Mouse (Mus musculus): ENCODE measurements around the gene Mrpl34. TPM values are rescaled to one million over a fixed set of nuclear protein-coding genes. Genes with fewer than 3 reads are reported as not detected.

Gene Mrpl34
- polyA plus RNA-seq, 1 experiment from 2014 or later: 222 TPM

DNA sequence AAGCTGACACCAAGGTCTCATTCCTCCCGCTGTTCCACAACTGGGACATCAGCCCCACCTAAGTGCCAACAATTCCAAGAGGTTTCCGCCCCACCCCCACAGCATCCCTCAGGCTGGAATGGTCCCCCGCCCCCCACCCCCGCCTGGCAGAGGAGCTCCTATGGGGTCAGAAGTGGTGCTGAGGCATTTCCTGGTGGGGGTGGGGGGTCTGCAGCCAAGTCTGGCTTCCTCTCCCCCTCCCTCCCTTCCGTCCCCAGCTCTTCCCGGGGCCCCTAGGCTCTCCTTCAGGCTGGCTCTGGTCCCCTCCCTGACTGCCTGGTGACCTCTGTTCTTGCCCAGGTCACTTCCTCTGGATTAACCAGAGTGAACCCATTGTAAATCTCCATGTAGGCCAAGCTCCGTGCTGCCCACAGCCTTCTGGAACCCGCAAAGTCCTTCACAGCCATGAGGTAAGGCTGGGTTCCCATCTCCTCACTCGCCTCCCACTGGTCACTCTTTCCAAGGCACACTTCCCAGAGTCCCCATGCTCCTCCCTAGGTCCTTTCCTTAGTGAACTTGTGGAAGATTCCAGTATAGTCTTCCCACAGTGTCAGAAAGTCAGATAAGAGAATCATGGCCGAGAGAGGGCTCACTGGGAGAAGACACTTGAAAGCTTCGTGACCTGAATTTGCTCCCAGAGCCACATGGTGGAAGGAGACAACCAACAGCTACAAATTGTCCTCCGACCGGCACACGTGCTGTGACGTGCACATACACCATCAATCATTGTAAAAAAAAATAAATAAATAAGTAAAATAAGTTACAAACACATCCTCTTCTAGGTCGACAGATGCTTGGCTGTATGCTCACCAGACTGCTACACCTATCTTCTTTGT, 34.3 kb downstream of the Mrpl34 start:
- H3K4me1 ChIP-seq (replicated peaks): peaks cover 29% of the 10 kb centered on the region
- peaks cover 3% of the 10 kb centered on the region; the same call in 1 of the 2 replicates for H3K27me3 ChIP-seq
- no peak overlapping the region for H3K4me2 ChIP-seq
- ATAC-seq (ENCODE audit: low FRiP score): no peak
- H3K36me3 ChIP-seq: peaks cover 2% of the 10 kb centered on the region
- 46% methylated on average over 16 of the region's 16 CpGs for WGBS
- no peak overlapping the region for H3K4me3 ChIP-seq
- no peaks in the 10 kb centered on the region for H3K9me3 ChIP-seq
- H3K9ac ChIP-seq: no peak overlapping the region
- no peak overlapping the region for H3K27ac ChIP-seq

GRCm38 (mm10) chr8:71504349-71504748, 39.6 kb downstream of the Mrpl34 start:
- Histone ChIP-seq H3K9me3 (no peaks in the 10 kb centered on the region), H3K4me3 (no peak overlapping the region), H3K27me3 (peaks cover 48% of the 10 kb centered on the region), H3K9ac (no peak overlapping the region), H3K4me2 (no peak overlapping the region), H3K4me1 (replicated peaks) (peaks cover 16% of the 10 kb centered on the region), H3K36me3 (no peaks in the 10 kb centered on the region), H3K27ac (no peak overlapping the region)
- 91% methylated on average over 4 of the region's 4 CpGs for WGBS
- ATAC-seq (ENCODE audit: low FRiP score): no peak

GRCm38 (mm10) chr8:71505326-71505725, 40.6 kb downstream of the Mrpl34 start:
- Histone ChIP-seq H3K9me3 (no peaks in the 10 kb centered on the region), H3K4me3 (no peak overlapping the region), H3K4me2 (no peak overlapping the region), H3K36me3 (no peaks in the 10 kb centered on the region), H3K9ac (no peak overlapping the region), H3K4me1 (replicated peaks) (peaks cover 16% of the 10 kb centered on the region), H3K27ac (no peak overlapping the region), H3K27me3 (peaks cover 57% of the 10 kb centered on the region)
- ATAC-seq (ENCODE audit: low FRiP score): no peak
- 88% methylated on average over 4 of the region's 4 CpGs for WGBS

DNA sequence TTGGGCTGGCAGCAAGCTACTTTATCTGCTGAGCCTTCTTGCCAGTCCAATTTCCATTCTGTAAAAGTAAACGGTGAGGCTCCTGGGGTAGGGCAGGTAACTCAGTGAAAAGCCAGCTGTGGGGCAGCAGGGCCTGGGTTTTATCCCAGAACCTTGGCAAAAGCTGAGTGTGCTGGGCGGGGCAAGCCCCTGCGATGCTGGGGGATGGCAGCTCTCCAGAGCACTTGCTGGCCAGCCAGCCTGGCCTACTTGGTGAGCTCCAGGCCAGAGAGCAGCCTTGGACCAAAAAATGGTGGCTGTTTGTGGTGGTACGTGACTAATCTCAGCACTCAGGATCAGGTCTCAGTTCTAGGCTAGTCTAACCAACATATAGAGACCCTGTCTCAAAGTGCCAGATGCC, 41.2 kb downstream of the Mrpl34 start:
- H3K4me3 ChIP-seq: no peak overlapping the region
- H3K36me3 ChIP-seq: no peaks in the 10 kb centered on the region
- 83% methylated on average over 4 of the region's 4 CpGs for WGBS
- no peak for ATAC-seq (ENCODE audit: low FRiP score)
- no peak overlapping the region for H3K4me2 ChIP-seq
- H3K27ac ChIP-seq: no peak overlapping the region
- no peaks in the 10 kb centered on the region for H3K9me3 ChIP-seq
- no peak overlapping the region for H3K9ac ChIP-seq
- peaks cover 16% of the 10 kb centered on the region for H3K4me1 ChIP-seq (replicated peaks)
- peaks cover 64% of the 10 kb centered on the region for H3K27me3 ChIP-seq

- peaks cover 16% of the 10 kb centered on the region for H3K4me1 ChIP-seq (replicated peaks)
- H3K27ac ChIP-seq: no peak overlapping the region
- no peaks in the 10 kb centered on the region for H3K9me3 ChIP-seq
- H3K9ac ChIP-seq: peak overlapping the region; percentile 70
- WGBS: under 1% methylated on average over 58 of the region's 61 CpGs
- H3K4me3 ChIP-seq: peak overlapping the region; percentile 44
- H3K27me3 ChIP-seq: peaks cover 74% of the 10 kb centered on the region
- H3K36me3 ChIP-seq: no peaks in the 10 kb centered on the region
- peak; percentile 79 for ATAC-seq (ENCODE audit: low FRiP score)
- peak overlapping the region; percentile 70 for H3K4me2 ChIP-seq
These were observed 42.9 kb downstream of the Mrpl34 start for GRCm38 (mm10) chr8:71507589-71508104.

DNA sequence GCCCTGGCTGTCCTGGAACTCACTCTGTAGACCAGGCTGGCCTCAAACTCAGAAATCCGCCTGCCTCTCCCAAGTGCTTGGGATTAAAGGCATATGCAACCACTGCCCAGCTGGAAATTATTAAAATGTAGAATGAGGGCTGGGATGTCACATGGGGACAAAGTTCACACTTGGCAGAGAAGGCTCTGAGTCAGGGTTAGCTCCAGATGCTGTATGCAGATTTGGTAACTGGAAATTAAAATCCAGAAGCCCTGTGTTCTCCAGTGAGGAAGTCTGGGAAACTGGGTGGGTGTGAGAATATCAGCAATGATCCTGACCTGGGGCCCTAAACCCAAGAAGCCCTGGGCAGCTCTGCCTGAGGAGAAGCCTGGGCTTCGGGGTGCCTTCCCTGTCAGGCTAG, 44.6 kb downstream of the Mrpl34 start:
- Histone ChIP-seq H3K9ac (no peak overlapping the region), H3K4me1 (replicated peaks) (peaks cover 16% of the 10 kb centered on the region), H3K27me3 (peaks cover 74% of the 10 kb centered on the region), H3K4me2 (no peak overlapping the region), H3K36me3 (no peaks in the 10 kb centered on the region), H3K27ac (no peak overlapping the region), H3K9me3 (no peaks in the 10 kb centered on the region), H3K4me3 (no peak overlapping the region)
- no peak for ATAC-seq (ENCODE audit: low FRiP score)
- 70% methylated on average over 2 of the region's 2 CpGs for WGBS

DNA sequence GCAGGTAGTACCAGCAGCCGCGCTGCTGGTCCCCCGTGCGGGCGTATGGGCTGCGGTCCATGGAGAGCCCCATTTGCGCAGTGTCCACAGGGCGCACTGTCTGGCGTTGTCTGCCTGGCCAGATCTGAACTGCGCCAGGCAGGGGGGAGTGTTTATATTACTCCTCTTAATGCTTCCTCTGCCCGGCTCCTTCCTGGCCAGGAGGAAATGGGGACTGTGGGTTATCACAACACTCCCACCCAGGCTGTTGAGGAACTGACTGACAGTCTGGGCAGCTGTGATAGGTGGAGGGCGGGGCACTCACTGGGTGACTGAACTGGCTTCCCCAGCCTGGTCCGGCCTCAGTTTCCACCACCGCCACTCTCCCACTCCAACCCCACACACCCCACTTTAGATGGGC, 46.9 kb downstream of the Mrpl34 start, which contains the start of gene Plvap:
Plvap (minus strand) TSS at position 109 of the 400 bp plus-strand sequence.
- no peak within 1 kb of the TSS for H3K4me3 ChIP-seq
- 70% methylated on average over 14 of the region's 14 CpGs for WGBS
- H3K9me3 ChIP-seq: no peaks in the 10 kb centered on the region
- no peaks in the 10 kb centered on the region for H3K36me3 ChIP-seq
- peaks cover 52% of the 10 kb centered on the region for H3K27me3 ChIP-seq
- H3K27ac ChIP-seq: no peak within 1 kb of the TSS
- H3K4me2 ChIP-seq: no peak within 1 kb of the TSS
- peaks cover 16% of the 10 kb centered on the region for H3K4me1 ChIP-seq (replicated peaks)
- no peak within 1 kb of the TSS for H3K9ac ChIP-seq
- no peak for ATAC-seq (ENCODE audit: low FRiP score)

DNA sequence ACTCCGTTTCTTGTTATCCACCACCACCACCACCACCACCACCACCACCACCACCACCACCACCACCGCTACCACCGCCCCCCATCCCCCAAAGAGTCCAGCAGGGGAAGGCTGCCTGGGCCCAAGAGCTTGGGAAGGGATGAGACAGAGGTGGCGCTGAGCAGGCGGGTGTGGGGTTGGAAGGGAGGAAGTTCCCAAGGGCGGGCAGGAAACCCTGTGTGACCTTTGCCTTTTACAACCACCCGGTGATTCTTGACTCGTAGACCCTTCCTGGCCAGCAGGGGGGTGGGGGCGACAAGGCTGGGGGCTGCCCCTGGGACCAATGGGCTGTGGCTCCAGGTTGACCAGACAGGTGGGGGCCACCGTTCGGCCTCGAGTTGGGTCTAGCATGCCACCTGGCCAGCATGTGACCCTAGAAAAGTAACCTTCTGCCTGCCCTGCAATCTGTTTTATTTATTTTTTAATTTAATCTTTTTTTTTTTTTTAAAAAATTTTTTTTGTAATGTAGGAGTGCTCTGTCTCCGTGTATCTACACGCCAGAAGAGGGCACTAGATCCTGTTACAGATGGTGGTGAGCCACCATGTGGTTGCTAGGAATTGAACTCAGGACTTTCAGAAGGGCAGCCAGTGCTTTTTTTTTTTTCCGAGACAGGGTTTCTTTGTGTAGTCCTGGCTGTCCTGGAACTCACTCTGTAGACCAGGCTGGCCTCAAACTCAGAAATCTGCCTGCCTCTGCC, 48.4 kb downstream of the Mrpl34 start:
- H3K9me3 ChIP-seq: no peaks in the 10 kb centered on the region
- H3K36me3 ChIP-seq: no peaks in the 10 kb centered on the region
- WGBS: 77% methylated on average over 15 of the region's 15 CpGs
- H3K4me3 ChIP-seq: no peak overlapping the region
- no peak for ATAC-seq (ENCODE audit: low FRiP score)
- H3K9ac ChIP-seq: no peak overlapping the region
- H3K27me3 ChIP-seq: peaks cover 36% of the 10 kb centered on the region
- peaks cover 12% of the 10 kb centered on the region for H3K4me1 ChIP-seq (replicated peaks)
- H3K4me2 ChIP-seq: no peak overlapping the region
- no peak overlapping the region for H3K27ac ChIP-seq

DNA sequence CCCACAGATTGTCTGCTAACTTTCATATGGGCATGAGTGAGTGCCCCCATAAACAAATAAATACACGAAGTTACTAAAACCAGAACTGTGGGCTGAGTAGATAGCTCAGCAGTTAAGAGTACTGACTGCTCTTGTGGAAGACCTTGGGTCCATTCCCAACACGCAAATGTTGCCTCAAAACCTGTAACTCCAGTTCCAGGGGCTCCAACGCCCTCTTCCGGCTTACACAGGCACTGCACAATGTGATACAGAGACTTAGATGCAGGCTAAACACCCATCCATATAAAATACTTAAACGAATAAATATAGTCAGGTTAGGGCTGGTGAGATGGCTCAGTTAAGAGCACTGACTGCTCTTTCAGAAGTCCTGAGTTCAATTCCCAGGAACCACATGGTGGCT, 50.3 kb downstream of the Mrpl34 start:
- WGBS: 74% methylated on average over 5 of the region's 5 CpGs
- Histone ChIP-seq H3K27ac (no peak overlapping the region), H3K9me3 (no peaks in the 10 kb centered on the region), H3K4me1 (replicated peaks) (peaks cover 11% of the 10 kb centered on the region; the same call in 1 of the 2 replicates), H3K4me3 (no peak overlapping the region), H3K36me3 (no peaks in the 10 kb centered on the region), H3K4me2 (no peak overlapping the region), H3K27me3 (peaks cover 19% of the 10 kb centered on the region), H3K9ac (no peak overlapping the region)
- no peak for ATAC-seq (ENCODE audit: low FRiP score)

Other genes with a start within 250 kb of the Mrpl34 start
- gene Myo9b, start 192.2 kb upstream of the Mrpl34 start, polyA plus RNA-seq (2015; fragmentation: Nextera tagmentation; extraction: Ambion mirVana): 16.4 and 18.5 TPM in 2 replicates
- 58.2 and 58.7 TPM in 2 replicates for gene Haus8, start 192.0 kb upstream of the Mrpl34 start, polyA plus RNA-seq (2015; fragmentation: Nextera tagmentation; extraction: Ambion mirVana)
- gene Use1, start 98.1 kb upstream of the Mrpl34 start, polyA plus RNA-seq (2015; fragmentation: Nextera tagmentation; extraction: Ambion mirVana): 109 and 112 TPM in 2 replicates
- 4.6 and 6.2 TPM in 2 replicates for gene Ocel1, start 93.7 kb upstream of the Mrpl34 start, polyA plus RNA-seq (2015; fragmentation: Nextera tagmentation; extraction: Ambion mirVana)
- 20.2 and 21.3 TPM in 2 replicates for gene Nr2f6, start 83.0 kb upstream of the Mrpl34 start, polyA plus RNA-seq (2015; fragmentation: Nextera tagmentation; extraction: Ambion mirVana)
- gene Ushbp1, start 69.2 kb upstream of the Mrpl34 start, polyA plus RNA-seq (2015; fragmentation: Nextera tagmentation; extraction: Ambion mirVana): 6.2 and 7.1 TPM in 2 replicates
- gene Babam1, start 68.1 kb upstream of the Mrpl34 start, polyA plus RNA-seq (2015; fragmentation: Nextera tagmentation; extraction: Ambion mirVana): 83.3 and 90.9 TPM in 2 replicates
- gene Ankle1, start 58.9 kb upstream of the Mrpl34 start, polyA plus RNA-seq (2015; fragmentation: Nextera tagmentation; extraction: Ambion mirVana): 9.5 and 10.3 TPM in 2 replicates
- gene Abhd8, start 1.3 kb upstream of the Mrpl34 start, polyA plus RNA-seq (2015; fragmentation: Nextera tagmentation; extraction: Ambion mirVana): 127 and 136 TPM in 2 replicates
- 212 and 214 TPM in 2 replicates for gene Dda1, start 4.2 kb downstream of the Mrpl34 start, polyA plus RNA-seq (2015; fragmentation: Nextera tagmentation; extraction: Ambion mirVana)
- gene Ano8, start 21.0 kb downstream of the Mrpl34 start, polyA plus RNA-seq (2015; fragmentation: Nextera tagmentation; extraction: Ambion mirVana): 6.6 and 7.1 TPM in 2 replicates
- gene Gtpbp3, start 23.1 kb downstream of the Mrpl34 start, polyA plus RNA-seq (2015; fragmentation: Nextera tagmentation; extraction: Ambion mirVana): 13.7 and 14.3 TPM in 2 replicates
- gene Plvap, start 46.8 kb downstream of the Mrpl34 start, polyA plus RNA-seq (2015; fragmentation: Nextera tagmentation; extraction: Ambion mirVana): 13.8 and 14.0 TPM in 2 replicates
- 0.31 and 0.49 TPM in 2 replicates for gene Ccdc194, start 60.8 kb downstream of the Mrpl34 start, polyA plus RNA-seq (2015; fragmentation: Nextera tagmentation; extraction: Ambion mirVana)
- 16.0 and 17.2 TPM in 2 replicates for gene Bst2, start 72.5 kb downstream of the Mrpl34 start, polyA plus RNA-seq (2015; fragmentation: Nextera tagmentation; extraction: Ambion mirVana)
- 55.3 and 59.6 TPM in 2 replicates for gene Mvb12a, start 78.0 kb downstream of the Mrpl34 start, polyA plus RNA-seq (2015; fragmentation: Nextera tagmentation; extraction: Ambion mirVana)
- 0.19 TPM in 1 of 2 replicates, not detected in the other for gene Tmem221, start 93.9 kb downstream of the Mrpl34 start, polyA plus RNA-seq (2015; fragmentation: Nextera tagmentation; extraction: Ambion mirVana)
- not detected in 2 replicates for gene Nxnl1, start 101.6 kb downstream of the Mrpl34 start, polyA plus RNA-seq (2015; fragmentation: Nextera tagmentation; extraction: Ambion mirVana)
- gene Slc27a1, start 103.9 kb downstream of the Mrpl34 start, polyA plus RNA-seq (2015; fragmentation: Nextera tagmentation; extraction: Ambion mirVana): 78.5 and 81.9 TPM in 2 replicates
- gene Pgls, start 127.2 kb downstream of the Mrpl34 start, polyA plus RNA-seq (2015; fragmentation: Nextera tagmentation; extraction: Ambion mirVana): 197 and 204 TPM in 2 replicates
- gene Fam129c, start 132.7 kb downstream of the Mrpl34 start, polyA plus RNA-seq (2015; fragmentation: Nextera tagmentation; extraction: Ambion mirVana): 6.9 and 8.2 TPM in 2 replicates
- 57.5 and 63.2 TPM in 2 replicates for gene Colgalt1, start 146.0 kb downstream of the Mrpl34 start, polyA plus RNA-seq (2015; fragmentation: Nextera tagmentation; extraction: Ambion mirVana)
- gene Unc13a, start 206.8 kb downstream of the Mrpl34 start, polyA plus RNA-seq (2015; fragmentation: Nextera tagmentation; extraction: Ambion mirVana): 18.0 and 18.9 TPM in 2 replicates
- 3.5 TPM in 2 replicates for gene Jak3, start 211.3 kb downstream of the Mrpl34 start, polyA plus RNA-seq (2015; fragmentation: Nextera tagmentation; extraction: Ambion mirVana)
- gene Insl3, start 224.3 kb downstream of the Mrpl34 start, polyA plus RNA-seq (2015; fragmentation: Nextera tagmentation; extraction: Ambion mirVana): 0.31 and 0.79 TPM in 2 replicates
- gene B3gnt3, start 236.8 kb downstream of the Mrpl34 start, polyA plus RNA-seq (2015; fragmentation: Nextera tagmentation; extraction: Ambion mirVana): 0.32 and 0.34 TPM in 2 replicates

All from hindbrain, embryonic 13.5 days (tissue).